Mouse (Mus musculus): ENCODE data around the gene C1ra. TPM values are rescaled to one million over a fixed set of nuclear protein-coding genes. Genes with fewer than 3 reads are reported as not detected.
A peak's percentile ranks its signal among the peaks of the same experiment; 100 is the strongest.
"Not testable (repeated sequence)": the region's sequence is repeated elsewhere in the genome, so short reads cannot be mapped to it uniquely, and the experiment has no call there.

C1ra gene
- polyA plus RNA-seq, 1 experiment from 2014 or later: 4.6 TPM

DNA sequence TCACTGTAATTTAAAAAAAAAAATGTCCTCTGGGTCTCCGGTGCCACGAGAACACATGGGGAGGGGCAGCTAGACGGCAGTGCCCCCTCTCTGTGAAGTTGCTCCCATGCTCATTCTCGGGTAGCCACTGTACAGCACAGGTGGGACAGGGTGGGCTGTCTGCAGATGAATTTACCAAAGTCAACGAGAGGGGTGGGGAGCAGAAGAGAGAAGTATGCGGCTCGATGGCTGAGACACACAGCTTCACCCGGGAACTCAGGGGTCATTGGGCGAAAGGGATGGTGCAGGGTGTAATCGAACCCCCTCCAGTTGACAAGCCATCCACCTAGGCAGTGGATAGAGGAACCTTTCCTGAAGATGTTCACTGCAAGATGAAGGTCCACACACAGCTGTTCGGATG is 35.4 kb upstream of the C1ra start:
- no peak overlapping the region for H3K27ac ChIP-seq
- peaks cover 12% of the 10 kb centered on the region; the same call in 1 of the 2 replicates for H3K4me1 ChIP-seq
- H3K4me3 ChIP-seq: no peak overlapping the region
- no peaks in the 10 kb centered on the region for H3K9me3 ChIP-seq
- H3K36me3 ChIP-seq: no peaks in the 10 kb centered on the region
- no peak overlapping the region for H3K9ac ChIP-seq
- 72% methylated on average over 11 of the region's 11 CpGs for WGBS
- H3K4me2 ChIP-seq: no peak overlapping the region
- ATAC-seq (ENCODE audit: borderline replicate concordance, extremely low read depth, low FRiP score, low TSS enrichment): no peak
- H3K27me3 ChIP-seq: no peaks in the 10 kb centered on the region

DNA sequence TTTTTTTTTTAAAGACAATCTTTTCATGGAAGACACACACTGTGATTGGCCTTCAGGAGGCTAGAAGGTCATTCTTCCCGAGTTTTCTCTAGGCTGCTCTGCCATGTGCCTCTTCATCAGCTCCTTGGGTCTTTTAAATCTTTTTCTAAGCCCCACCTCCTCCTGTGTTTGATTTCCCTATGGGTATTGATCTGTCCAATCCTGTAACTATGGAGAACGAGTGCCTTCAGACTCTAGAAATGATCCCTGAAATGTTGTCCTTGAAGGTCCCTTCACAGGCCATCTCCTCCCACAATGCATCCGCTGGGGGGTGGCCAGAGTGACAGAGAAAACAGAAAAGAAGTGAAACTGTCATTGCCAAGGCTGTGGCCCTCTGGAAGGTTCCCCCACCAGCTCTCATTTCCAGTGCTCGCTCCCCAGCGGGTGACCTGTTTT is 35.0 kb upstream of the C1ra start:
- Histone ChIP-seq H3K9ac (no peak overlapping the region), H3K4me3 (no peak overlapping the region), H3K27ac (no peak overlapping the region), H3K27me3 (no peaks in the 10 kb centered on the region), H3K36me3 (no peaks in the 10 kb centered on the region), H3K4me1 (peaks cover 12% of the 10 kb centered on the region; the same call in 1 of the 2 replicates), H3K9me3 (no peaks in the 10 kb centered on the region), H3K4me2 (no peak overlapping the region)
- 57% methylated on average over 5 of the region's 5 CpGs for WGBS
- no peak for ATAC-seq (ENCODE audit: borderline replicate concordance, extremely low read depth, low FRiP score, low TSS enrichment)

- H3K9me3 ChIP-seq: no peaks in the 10 kb centered on the region
- H3K4me2 ChIP-seq: peak overlapping the region; percentile 14; the same call in 1 of the 2 replicates
- H3K4me1 ChIP-seq: peaks cover 12% of the 10 kb centered on the region; the same call in 1 of the 2 replicates
- no peak overlapping the region for H3K9ac ChIP-seq
- WGBS: 31% methylated on average over 17 of the region's 17 CpGs
- no peak overlapping the region for H3K4me3 ChIP-seq
- no peaks in the 10 kb centered on the region for H3K27me3 ChIP-seq
- no peaks in the 10 kb centered on the region for H3K36me3 ChIP-seq
- no peak overlapping the region for H3K27ac ChIP-seq
- peak; percentile 53; the same call in 1 of the 2 replicates for ATAC-seq (ENCODE audit: borderline replicate concordance, extremely low read depth, low FRiP score, low TSS enrichment)
Observed at GRCm38 (mm10) chr6:124477922-124478651, 34.1 kb upstream of the C1ra start.

DNA sequence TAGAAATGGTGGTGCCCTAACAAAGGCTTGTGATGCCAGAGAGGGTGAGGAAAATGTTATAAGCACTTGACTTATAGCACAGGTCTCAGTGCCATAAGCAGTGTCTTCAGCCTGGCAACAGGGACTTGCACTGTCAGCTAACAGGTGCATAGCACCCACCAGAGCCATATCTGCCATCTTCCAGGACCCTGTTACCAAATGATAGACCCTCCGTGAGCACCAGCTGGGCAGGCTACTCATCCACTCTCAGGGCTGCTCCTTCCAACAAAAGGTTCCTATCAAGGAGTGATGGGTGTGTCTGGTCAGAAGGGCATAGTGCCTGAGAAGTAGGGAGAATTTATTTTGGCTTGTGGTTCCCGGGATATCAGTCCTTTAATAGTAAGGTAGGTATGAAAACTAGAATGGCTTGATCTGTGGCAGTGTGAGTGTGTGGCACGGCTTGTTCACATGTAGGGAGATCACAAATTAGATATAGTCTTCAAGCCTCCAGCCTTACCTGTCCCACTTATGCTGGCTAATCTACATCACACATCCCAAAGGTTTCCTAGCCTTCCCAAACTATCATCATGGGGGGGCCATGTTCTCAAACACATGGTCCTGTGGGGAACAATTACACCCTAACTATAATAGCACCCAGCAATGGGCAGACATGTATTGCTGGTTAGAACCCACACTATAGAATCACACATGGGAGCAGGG is 33.2 kb upstream of the C1ra start:
- Histone ChIP-seq H3K36me3 (no peaks in the 10 kb centered on the region), H3K27ac (no peak overlapping the region), H3K4me2 (no peak overlapping the region), H3K4me1 (peaks cover 12% of the 10 kb centered on the region; the same call in 1 of the 2 replicates), H3K9ac (no peak overlapping the region), H3K9me3 (no peaks in the 10 kb centered on the region), H3K27me3 (no peaks in the 10 kb centered on the region), H3K4me3 (no peak overlapping the region)
- WGBS: 70% methylated on average over 3 of the region's 3 CpGs
- no peak for ATAC-seq (ENCODE audit: borderline replicate concordance, extremely low read depth, low FRiP score, low TSS enrichment)

DNA sequence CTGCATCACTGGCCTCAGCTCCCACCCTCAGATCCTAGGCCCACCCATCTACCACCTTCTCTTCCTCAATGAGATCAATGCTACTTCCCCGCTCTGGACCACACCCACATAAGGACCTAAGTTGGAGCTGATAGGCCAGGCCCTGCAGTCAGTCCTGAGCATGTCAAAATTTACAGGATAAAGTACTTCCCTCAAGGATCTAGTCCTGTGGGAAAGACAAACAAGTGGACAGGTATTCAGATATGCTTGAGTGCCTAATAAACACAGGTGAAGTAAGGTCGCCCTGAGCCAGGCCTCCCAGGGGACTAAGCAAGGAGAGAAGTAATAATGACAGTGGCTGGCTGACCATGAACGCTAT is 32.7 kb upstream of the C1ra start:
- H3K27me3 ChIP-seq: no peaks in the 10 kb centered on the region
- H3K27ac ChIP-seq: no peak overlapping the region
- WGBS: 73% methylated on average over 3 of the region's 3 CpGs
- no peaks in the 10 kb centered on the region for H3K36me3 ChIP-seq
- H3K4me2 ChIP-seq: no peak overlapping the region
- H3K9ac ChIP-seq: no peak overlapping the region
- H3K4me3 ChIP-seq: no peak overlapping the region
- ATAC-seq (ENCODE audit: borderline replicate concordance, extremely low read depth, low FRiP score, low TSS enrichment): no peak
- H3K4me1 ChIP-seq: peaks cover 12% of the 10 kb centered on the region; the same call in 1 of the 2 replicates
- no peaks in the 10 kb centered on the region for H3K9me3 ChIP-seq

DNA sequence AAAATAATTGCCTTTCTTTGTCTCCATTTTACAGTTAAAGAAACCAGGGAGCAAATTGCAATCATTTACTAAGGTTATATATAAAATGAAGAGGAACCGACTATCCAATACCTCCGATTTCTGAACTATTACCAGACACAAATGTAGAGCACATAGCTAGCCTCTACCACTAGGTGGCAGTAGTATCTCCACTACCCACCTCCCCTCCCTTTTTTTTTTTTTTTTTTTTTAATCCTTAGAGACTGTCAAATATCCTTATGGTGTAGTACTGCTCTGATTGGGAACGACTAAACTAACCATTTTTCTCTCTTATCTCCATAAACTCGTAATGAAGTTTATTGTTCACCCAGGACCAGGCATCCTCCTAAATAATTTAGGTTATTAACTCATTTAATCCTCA is 31.9 kb upstream of the C1ra start:
- 50% methylated on average over 4 of the region's 4 CpGs for WGBS
- H3K9me3 ChIP-seq: no peaks in the 10 kb centered on the region
- no peak overlapping the region for H3K4me3 ChIP-seq
- no peak for ATAC-seq (ENCODE audit: borderline replicate concordance, extremely low read depth, low FRiP score, low TSS enrichment)
- H3K4me2 ChIP-seq: no peak overlapping the region
- H3K9ac ChIP-seq: no peak overlapping the region
- H3K27ac ChIP-seq: no peak overlapping the region
- no peaks in the 10 kb centered on the region for H3K27me3 ChIP-seq
- H3K36me3 ChIP-seq: no peaks in the 10 kb centered on the region
- peaks cover 12% of the 10 kb centered on the region; the same call in 1 of the 2 replicates for H3K4me1 ChIP-seq

DNA sequence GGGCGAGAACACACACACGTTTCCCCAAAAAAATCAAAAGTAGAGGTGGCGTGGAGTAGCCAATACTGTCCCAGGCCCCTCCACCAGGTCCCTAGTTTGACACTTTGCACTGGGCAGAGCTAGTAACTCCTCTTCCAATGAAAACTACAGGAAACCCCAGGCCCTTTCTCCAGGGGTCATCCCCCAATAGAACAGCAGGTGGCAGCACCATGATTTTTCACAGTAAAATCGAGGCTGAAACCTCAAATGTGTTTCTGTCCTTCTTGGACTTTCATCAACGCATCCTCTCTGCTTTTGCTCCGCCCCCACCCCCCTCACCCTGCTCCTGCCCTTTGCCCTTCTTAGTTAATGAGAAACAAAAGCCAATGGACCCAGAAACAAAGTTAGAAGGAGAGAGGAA is 30.6 kb upstream of the C1ra start:
- ATAC-seq (ENCODE audit: borderline replicate concordance, extremely low read depth, low FRiP score, low TSS enrichment): no peak
- no peak overlapping the region for H3K27ac ChIP-seq

GRCm38 (mm10) chr6:124483831-124484230 is 28.4 kb upstream of the C1ra start:
- not testable (repeated sequence) for H3K9ac ChIP-seq; H3K4me3 ChIP-seq; ATAC-seq (ENCODE audit: borderline replicate concordance, extremely low read depth, low FRiP score, low TSS enrichment); H3K9me3 ChIP-seq; H3K36me3 ChIP-seq; H3K4me1 ChIP-seq; H3K27me3 ChIP-seq; H3K27ac ChIP-seq; H3K4me2 ChIP-seq
- WGBS: 66% methylated on average over 3 of the region's 3 CpGs

More for the DNA sequence above, 30.6 kb upstream of the C1ra start:
- 23% methylated on average over 6 of the region's 6 CpGs for WGBS
- H3K36me3 ChIP-seq: no peaks in the 10 kb centered on the region
- H3K4me1 ChIP-seq: peaks cover 12% of the 10 kb centered on the region; the same call in 1 of the 2 replicates
- H3K4me3 ChIP-seq: no peak overlapping the region
- H3K9me3 ChIP-seq: no peaks in the 10 kb centered on the region
- H3K9ac ChIP-seq: no peak overlapping the region
- no peak overlapping the region for H3K4me2 ChIP-seq
- no peaks in the 10 kb centered on the region for H3K27me3 ChIP-seq

DNA sequence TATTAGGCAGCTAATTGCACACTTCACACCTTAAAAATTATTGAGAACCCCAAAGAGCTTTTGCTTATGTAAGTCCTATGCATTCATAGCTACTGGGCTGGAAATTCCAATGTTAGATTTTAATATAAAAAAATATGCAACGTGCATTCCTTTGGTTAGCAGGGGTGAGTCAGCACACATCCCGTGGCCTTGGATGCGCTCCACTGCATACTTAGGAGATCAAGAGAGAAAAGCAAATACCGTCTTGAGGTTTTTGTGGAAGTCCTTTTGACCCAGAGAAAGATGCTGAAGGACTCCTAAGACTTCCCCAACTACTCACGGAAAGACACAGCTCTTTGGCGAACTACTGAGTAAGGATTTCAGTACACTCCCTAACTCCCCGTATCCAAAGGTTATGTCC is 27.4 kb upstream of the C1ra start:
- Histone ChIP-seq H3K4me3 (no peak overlapping the region), H3K9me3 (no peaks in the 10 kb centered on the region), H3K9ac (no peak overlapping the region), H3K36me3 (no peaks in the 10 kb centered on the region), H3K4me1 (no peaks in the 10 kb centered on the region), H3K4me2 (no peak overlapping the region), H3K27ac (no peak overlapping the region), H3K27me3 (no peaks in the 10 kb centered on the region)
- WGBS: 58% methylated on average over 7 of the region's 7 CpGs
- ATAC-seq (ENCODE audit: borderline replicate concordance, extremely low read depth, low FRiP score, low TSS enrichment): no peak

DNA sequence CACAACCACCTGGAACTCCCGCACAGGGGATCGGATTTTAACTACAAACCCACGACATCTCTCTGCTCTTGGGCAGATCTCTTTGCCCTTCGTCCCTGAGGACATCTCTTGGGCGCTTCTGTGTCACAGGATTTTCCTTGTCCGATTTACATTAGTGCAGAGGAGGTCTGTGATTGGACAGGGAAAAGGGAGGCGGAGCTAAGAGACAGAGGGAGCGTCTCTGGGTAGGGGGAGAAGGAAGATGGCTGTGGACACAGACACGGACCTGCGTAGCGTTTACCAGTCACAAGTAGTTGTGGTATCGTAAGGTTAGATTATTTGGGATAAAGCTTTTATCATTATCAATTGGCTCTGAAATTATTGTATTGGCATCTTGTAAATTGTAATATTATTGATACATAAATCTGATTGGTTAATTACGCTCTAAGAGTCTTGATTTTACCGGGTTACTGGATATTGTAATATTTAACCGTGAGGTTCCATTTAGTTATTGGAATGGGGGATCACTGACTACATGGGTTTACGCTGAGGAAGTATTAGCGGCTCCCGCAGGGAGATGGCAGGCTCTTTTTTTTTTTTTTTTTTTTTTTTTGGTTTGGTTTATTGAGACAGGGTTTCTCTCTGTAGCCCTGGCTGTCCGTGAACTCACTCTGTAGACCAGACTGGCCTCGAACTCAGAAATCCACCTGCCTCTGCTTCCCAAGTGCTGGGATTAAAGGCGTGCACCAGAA is 26.6 kb upstream of the C1ra start:
- H3K4me3 ChIP-seq: 0 out of 2 replicates have a peak overlapping the region, but pooled peaks have one; percentile 4
- H3K9ac ChIP-seq: no peak overlapping the region
- H3K36me3 ChIP-seq: no peaks in the 10 kb centered on the region
- ATAC-seq (ENCODE audit: borderline replicate concordance, extremely low read depth, low FRiP score, low TSS enrichment): peak; percentile 69; the same call in 1 of the 2 replicates
- no peaks in the 10 kb centered on the region for H3K9me3 ChIP-seq
- H3K27me3 ChIP-seq: no peaks in the 10 kb centered on the region
- 31% methylated on average over 21 of the region's 21 CpGs for WGBS
- H3K27ac ChIP-seq: no peak overlapping the region
- H3K4me2 ChIP-seq: peak overlapping the region; percentile 43
- no peaks in the 10 kb centered on the region for H3K4me1 ChIP-seq

DNA sequence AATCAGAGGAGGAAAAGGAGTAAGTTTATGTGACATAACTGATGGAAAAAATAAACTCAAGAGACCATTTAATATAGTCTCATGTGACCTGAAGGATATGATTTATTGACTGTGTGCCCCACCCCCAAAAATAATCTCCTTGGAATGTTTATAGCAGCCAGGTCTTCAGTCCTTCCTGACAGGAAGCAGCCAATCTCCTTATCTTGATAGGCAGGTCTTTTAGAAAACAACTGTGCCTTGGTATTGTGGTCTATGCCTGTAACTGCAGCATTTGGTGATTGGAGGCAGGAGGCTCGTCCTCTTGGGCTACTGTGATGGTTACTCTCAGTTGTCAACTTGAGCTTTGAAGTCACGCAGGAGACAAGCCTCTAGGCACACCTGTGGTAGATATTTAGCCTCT is 24.7 kb upstream of the C1ra start:
- Histone ChIP-seq H3K27me3 (no peaks in the 10 kb centered on the region), H3K4me3 (no peak overlapping the region), H3K4me2 (no peak overlapping the region), H3K9ac (no peak overlapping the region), H3K27ac (no peak overlapping the region), H3K4me1 (peaks cover under 1% of the 10 kb centered on the region; the same call in 1 of the 2 replicates), H3K36me3 (no peaks in the 10 kb centered on the region), H3K9me3 (no peaks in the 10 kb centered on the region)
- ATAC-seq (ENCODE audit: borderline replicate concordance, extremely low read depth, low FRiP score, low TSS enrichment): no peak
- WGBS: 28% methylated on average over 2 of the region's 2 CpGs

DNA sequence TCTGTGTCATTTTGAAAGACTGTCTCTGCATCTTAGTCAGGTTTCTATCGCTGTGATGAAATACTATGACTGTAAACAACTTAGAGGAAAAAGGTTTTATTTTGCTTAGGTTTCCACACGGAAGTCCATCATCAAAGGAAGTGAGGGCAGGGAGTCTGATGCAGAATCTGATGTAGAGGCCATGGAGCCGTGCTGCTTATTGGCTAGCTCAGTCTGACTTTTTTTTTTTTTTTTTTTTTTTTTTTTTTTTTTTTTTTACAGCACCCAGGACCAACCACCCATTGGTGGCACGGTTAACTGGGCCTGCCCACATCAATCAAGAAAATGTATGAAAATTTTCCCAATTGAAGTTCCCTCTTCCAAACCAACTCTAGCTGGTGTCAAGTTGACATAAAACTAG is 23.3 kb upstream of the C1ra start:
- ATAC-seq (ENCODE audit: borderline replicate concordance, extremely low read depth, low FRiP score, low TSS enrichment): no peak

More for the DNA sequence above, 23.3 kb upstream of the C1ra start:
- H3K4me2 ChIP-seq: no peak overlapping the region
- peaks cover 6% of the 10 kb centered on the region; the same call in 1 of the 2 replicates for H3K4me1 ChIP-seq
- no peak overlapping the region for H3K27ac ChIP-seq
- no peaks in the 10 kb centered on the region for H3K9me3 ChIP-seq
- no peak overlapping the region for H3K4me3 ChIP-seq
- no peak overlapping the region for H3K9ac ChIP-seq
- 75% methylated on average over 4 of the region's 4 CpGs for WGBS
- H3K36me3 ChIP-seq: no peaks in the 10 kb centered on the region
- no peaks in the 10 kb centered on the region for H3K27me3 ChIP-seq

All from lung, embryonic 15.5 days (tissue).